Mouse (Mus musculus) heart, adult 2 months (tissue): Measurements from ENCODE around the gene Dock6.

ENCODE experiments used
- CTCF ChIP-seq: fragments of 200-600 bp; IDR thresholded peaks from 2 replicates; pipeline ENCODE4 v1.8.1; 2022; ENCODE audit warnings: antibody characterized with exemption, mild to moderate bottlenecking, moderate library complexity
- EP300 ChIP-seq: fragments of 200-500 bp; IDR thresholded peaks from 2 replicates; pipeline ENCODE4 v1.6.1; 2011; ENCODE audit warnings: low read depth, low read length, control low read depth; ENCODE audit not compliant: insufficient read depth
- POLR2A ChIP-seq: fragments of 200-500 bp; IDR thresholded peaks from 2 replicates; pipeline ENCODE4 v1.6.1; 2011; ENCODE audit warnings: mild to moderate bottlenecking, low read depth, low read length, control low read depth; ENCODE audit not compliant: insufficient read depth

DNA sequence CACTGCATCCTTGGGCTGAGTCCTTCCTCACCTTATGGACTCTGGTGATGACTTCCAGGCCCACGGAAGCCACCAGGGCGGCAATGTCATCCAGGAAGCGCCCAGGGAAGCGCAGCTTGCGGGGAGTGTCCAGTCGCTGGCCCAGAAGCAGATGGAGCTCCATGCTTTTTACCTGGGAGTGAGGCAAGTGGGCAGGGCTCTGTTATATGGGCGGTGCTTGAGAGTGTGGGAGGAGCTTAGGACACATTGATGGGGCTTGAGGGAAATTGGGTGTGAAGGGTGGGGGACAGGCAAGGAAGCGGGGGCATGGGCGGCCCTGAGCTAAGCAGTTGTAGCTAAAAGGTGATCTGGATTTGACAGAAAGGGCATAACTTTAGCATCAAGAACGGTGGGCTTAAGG is 28.1 kb downstream of the Dock6 start:
- no peak for TF ChIP-seq CTCF
- no peak for TF ChIP-seq POLR2A
- no peak for TF ChIP-seq EP300
